ENCODE assay signal across 37 mouse cellular contexts in genomic region chr9:101909491-101909890, GRCm38 (mm10). TPM values are rescaled to one million over a fixed set of nuclear protein-coding genes. Genes with fewer than 3 reads are reported as not detected.
DNase-seq lines count a peak whose midpoint lies in the region; ATAC-seq and TF ChIP-seq lines count a peak whose summit lies in the region.
"Had no signal": no experiment of that assay in that cellular context is flagged by ENCODE, and none has a peak within 500 bp of the region (broad histone marks: within the 10 kb centered on the region; RNA-seq: fewer than 3 reads in every experiment).

No protein-coding gene starts in this region.

- H3K4me2 ChIP-seq in hindbrain, embryonic 14.5 days (replicated peaks), result no peak overlapping the region
- no peak overlapping the region for H3K4me2 ChIP-seq in forebrain, embryonic 15.5 days (replicated peaks)
- H3K4me2 ChIP-seq in midbrain, embryonic 12.5 days (replicated peaks), result 0 out of 2 replicates have a peak overlapping the region, but pooled peaks have one; percentile 4
- no peak overlapping the region for H3K4me2 ChIP-seq in midbrain, postnatal 0 days (ENCODE audit: low read depth, low read length, poor library complexity, severe bottlenecking)
- H3K4me2 ChIP-seq: embryonic facial prominence, embryonic 12.5 days; heart, embryonic 11.5 days; intestine, embryonic 15.5 days; limb, embryonic 15.5 days; liver, embryonic 13.5 days had no signal

- no peaks in the 10 kb centered on the region for H3K27me3 ChIP-seq in hindbrain, embryonic 10.5 days (ENCODE audit: insufficient read depth, poor library complexity, severe bottlenecking)
- H3K27me3 ChIP-seq in hindbrain, embryonic 14.5 days (ENCODE audit: control insufficient read depth, insufficient read depth, low read length), result no peaks in the 10 kb centered on the region
- H3K27me3 ChIP-seq in forebrain, embryonic 15.5 days, result no peaks in the 10 kb centered on the region
- no peaks in the 10 kb centered on the region for H3K27me3 ChIP-seq in midbrain, embryonic 12.5 days
- H3K27me3 ChIP-seq in midbrain, postnatal 0 days (ENCODE audit: insufficient read depth, low read length), result no peaks in the 10 kb centered on the region
- H3K27me3 ChIP-seq: embryonic facial prominence, embryonic 12.5 days; intestine, embryonic 15.5 days; limb, embryonic 15.5 days; liver, embryonic 13.5 days had no signal

- no peak overlapping the region for H3K9ac ChIP-seq in hindbrain, embryonic 14.5 days
- H3K9ac ChIP-seq in forebrain, embryonic 15.5 days (replicated peaks), result no peak overlapping the region
- no peak overlapping the region for H3K9ac ChIP-seq in midbrain, embryonic 12.5 days (replicated peaks)
- no peak overlapping the region for H3K9ac ChIP-seq in midbrain, postnatal 0 days (replicated peaks; ENCODE audit: low read length, poor library complexity, severe bottlenecking)
- H3K9ac ChIP-seq: embryonic facial prominence, embryonic 12.5 days; intestine, embryonic 15.5 days; limb, embryonic 15.5 days; liver, embryonic 13.5 days had no signal

- no peak for TF ChIP-seq CTCF in midbrain, postnatal 0 days (IDR thresholded peaks at IDR 0.05)

- DNase-seq in hindbrain, embryonic 10.5 days (ENCODE audit: low spot score), result no peak
- DNase-seq in hindbrain, embryonic 14.5 days (ENCODE audit: low spot score), result no peak
- DNase-seq in midbrain, postnatal 0 days (ENCODE audit: low spot score), result no peak
- DNase-seq in thymus, postnatal 25 days, result no peak
- no peak for DNase-seq in heart, postnatal 14 days
- DNase-seq in ovary, postnatal 14 days (ENCODE audit: low spot score), result no peak
- DNase-seq: adrenal gland, adult 8-10 months; cerebellum, adult 9-10 months; cerebellum, postnatal 36 days; gastrocnemius, postnatal 10 days; heart, postnatal 4 days; kidney, adult 2 months; kidney, postnatal 10 days; layer of hippocampus, adult 9-11 months; liver, embryonic 13.5 days; lung, adult 18-20 months had no signal

- no peak overlapping the region for H3K4me3 ChIP-seq in hindbrain, embryonic 10.5 days
- no peak overlapping the region for H3K4me3 ChIP-seq in hindbrain, embryonic 14.5 days (replicated peaks; ENCODE audit: low read length)
- H3K4me3 ChIP-seq in forebrain, embryonic 15.5 days, result no peak overlapping the region
- no peak overlapping the region for H3K4me3 ChIP-seq in midbrain, embryonic 12.5 days
- no peak overlapping the region for H3K4me3 ChIP-seq in midbrain, postnatal 0 days (ENCODE audit: low read depth, low read length)
- H3K4me3 ChIP-seq: embryonic facial prominence, embryonic 12.5 days; intestine, embryonic 15.5 days; limb, embryonic 10.5 days; limb, embryonic 15.5 days; liver, embryonic 13.5 days had no signal

- whole genome bisulfite sequencing in hindbrain, embryonic 10.5 days, result 85% methylated on average over 4 of the region's 4 CpGs
- WGBS in hindbrain, embryonic 14.5 days, result 70% methylated on average over 4 of the region's 4 CpGs
- WGBS in forebrain, embryonic 15.5 days, result 68% methylated on average over 4 of the region's 4 CpGs
- 85% methylated on average over 4 of the region's 4 CpGs for WGBS in midbrain, embryonic 12.5 days
- WGBS in midbrain, postnatal 0 days, result 72% methylated on average over 4 of the region's 4 CpGs

- peak overlapping the region; percentile 77 for H3K27ac ChIP-seq in hindbrain, embryonic 10.5 days
- H3K27ac ChIP-seq in hindbrain, embryonic 14.5 days, result no peak overlapping the region
- peak overlapping the region; percentile 49 for H3K27ac ChIP-seq in forebrain, embryonic 15.5 days (replicated peaks)
- H3K27ac ChIP-seq in midbrain, embryonic 12.5 days (replicated peaks), result peak overlapping the region; percentile 52
- peak overlapping the region; percentile 52; the same call in 1 of the 2 replicates for H3K27ac ChIP-seq in midbrain, postnatal 0 days (ENCODE audit: low read depth, low read length)
- H3K27ac ChIP-seq: embryonic facial prominence, embryonic 12.5 days; hindbrain, postnatal 0 days; intestine, embryonic 15.5 days; limb, embryonic 10.5 days; limb, embryonic 15.5 days; liver, embryonic 13.5 days; macrophage had no signal

- intact Hi-C loops in heart, postnatal 14 days (cut with DNase I), result no loop called here

- no peak for ATAC-seq in hindbrain, embryonic 14.5 days (ENCODE audit: low FRiP score)
- ATAC-seq in forebrain, embryonic 15.5 days (replicated peaks), result no peak
- no peak for ATAC-seq in midbrain, embryonic 12.5 days (ENCODE audit: low FRiP score, low read depth)
- ATAC-seq in midbrain, postnatal 0 days (ENCODE audit: low FRiP score), result no peak
- ATAC-seq: intestine, embryonic 15.5 days; lung, postnatal 0 days had no signal

- no peaks in the 10 kb centered on the region for H3K9me3 ChIP-seq in hindbrain, embryonic 10.5 days
- no peaks in the 10 kb centered on the region for H3K9me3 ChIP-seq in hindbrain, embryonic 14.5 days (ENCODE audit: control insufficient read depth, low read length)
- H3K9me3 ChIP-seq in forebrain, embryonic 15.5 days, result no peaks in the 10 kb centered on the region
- H3K9me3 ChIP-seq in midbrain, embryonic 12.5 days, result no peaks in the 10 kb centered on the region
- no peaks in the 10 kb centered on the region for H3K9me3 ChIP-seq in midbrain, postnatal 0 days (ENCODE audit: low read length)
- H3K9me3 ChIP-seq: embryonic facial prominence, embryonic 12.5 days; intestine, embryonic 15.5 days; limb, embryonic 10.5 days; limb, embryonic 15.5 days; liver, embryonic 13.5 days had no signal

- no peaks in the 10 kb centered on the region for H3K36me3 ChIP-seq in hindbrain, embryonic 10.5 days
- no peaks in the 10 kb centered on the region for H3K36me3 ChIP-seq in hindbrain, embryonic 14.5 days (replicated peaks; ENCODE audit: control insufficient read depth, insufficient read depth)
- H3K36me3 ChIP-seq in forebrain, embryonic 15.5 days, result no peaks in the 10 kb centered on the region
- H3K36me3 ChIP-seq in midbrain, embryonic 12.5 days, result no peaks in the 10 kb centered on the region
- no peaks in the 10 kb centered on the region for H3K36me3 ChIP-seq in midbrain, postnatal 0 days (ENCODE audit: insufficient read depth, low read length)
- H3K36me3 ChIP-seq: embryonic facial prominence, embryonic 12.5 days; G1E; intestine, embryonic 15.5 days; limb, embryonic 10.5 days; limb, embryonic 15.5 days; liver, embryonic 13.5 days had no signal

- peaks cover 30% of the 10 kb centered on the region for H3K4me1 ChIP-seq in hindbrain, embryonic 10.5 days (replicated peaks)
- peaks cover 23% of the 10 kb centered on the region for H3K4me1 ChIP-seq in hindbrain, embryonic 14.5 days (replicated peaks; ENCODE audit: control insufficient read depth, insufficient read depth, low read length)
- H3K4me1 ChIP-seq in forebrain, embryonic 15.5 days, result peaks cover 30% of the 10 kb centered on the region
- H3K4me1 ChIP-seq in midbrain, embryonic 12.5 days, result peaks cover 27% of the 10 kb centered on the region
- H3K4me1 ChIP-seq in midbrain, postnatal 0 days (ENCODE audit: insufficient read depth, low read length), result peaks cover 16% of the 10 kb centered on the region
- H3K4me1 ChIP-seq: intestine, embryonic 15.5 days; limb, embryonic 10.5 days; limb, embryonic 15.5 days; liver, embryonic 13.5 days had no signal

RNA-seq across cellular contexts. Expression of gene 9630041A04Rik, which starts 47.9 kb away (rescaled TPM):
- 0.17 and 0.33 TPM in 2 replicates for polyA plus RNA-seq in hindbrain, embryonic 10.5 days (2016; fragmentation: Nextera tagmentation; extraction: Ambion mirVana)
- 0.29 and 0.30 TPM in 2 replicates for polyA plus RNA-seq in hindbrain, embryonic 14.5 days (2014; fragmentation: Nextera tagmentation; extraction: Ambion mirVana)
- 0.60 TPM in 1 of 2 replicates, not detected in the other for polyA plus RNA-seq in forebrain, embryonic 15.5 days (2015; fragmentation: Nextera tagmentation; extraction: Ambion mirVana)
- 0.31 and 0.33 TPM in 2 replicates for polyA plus RNA-seq in midbrain, embryonic 12.5 days (2016; fragmentation: Nextera tagmentation; extraction: Ambion mirVana)
- total RNA-seq in midbrain, postnatal 0 days (2014; rRNA removed), result not detected in 2 replicates
- polyA plus RNA-seq in midbrain, postnatal 0 days (2015; fragmentation: Nextera tagmentation; extraction: Ambion mirVana), result 0.36 and 0.63 TPM in 2 replicates
- total RNA-seq in heart, postnatal 14 days (2021), result not detected
- total RNA-seq: adrenal gland, adult 8-10 months; G1E; gastrocnemius, postnatal 10 days; granulocyte monocyte progenitor cell, adult 5-6 weeks; heart, postnatal 4 days; hindbrain, postnatal 0 days; left cerebral cortex, postnatal 10 days; megakaryocyte-erythroid progenitor cell, adult 5-6 weeks; neutrophil, adult 5-6 weeks had no signal
- polyA plus RNA-seq: embryonic facial prominence, embryonic 12.5 days; G1E; heart, embryonic 11.5 days; heart, embryonic 16.5 days; kidney, adult 2 months; large intestine, adult 2 months; limb, embryonic 10.5 days; limb, embryonic 15.5 days; liver, embryonic 13.5 days; lung, postnatal 0 days; macrophage; neural tube, embryonic 11.5 days; stomach, embryonic 14.5 days; testis, adult 2 months; urinary bladder, adult 2 months had no signal
